Mouse (Mus musculus) intestine, embryonic 14.5 days (tissue): ENCODE measurements at regions not wholly inside any gene's neighbourhood (a gene's known extent, or its start where the extent isn't known, plus 50 kb on each side); places are given as distances from the start of the nearest gene placed in this dataset.

ENCODE experiments used
- ATAC-seq: fragments of 200-750 bp; cut with Nextera tagmentation; replicated peaks from 2 replicates; pipeline ENCODE4 v1.8.0; 2017; ENCODE audit warnings: low read depth, moderate number of reproducible peaks, moderate TSS enrichment, moderate library complexity; ENCODE audit not compliant: low FRiP score, low TSS enrichment
- DNase-seq: peaks from one replicate; pipeline ENCODE4 v3.0.0-alpha.2; 2018; ENCODE audit warnings: low spot score
- H3K27ac ChIP-seq: fragments of 300-500 bp; sonication (generic); 2 replicates; pipeline ENCODE4 v1.5.1; 2014; ENCODE audit warnings: low read depth, mild to moderate bottlenecking, control low read depth
- H3K27me3 ChIP-seq: fragments of 300-500 bp; sonication (generic); replicated peaks from 2 replicates; pipeline ENCODE4 v1.6.1; 2014; ENCODE audit warnings: low read length, control low read depth; ENCODE audit not compliant: control insufficient read depth, insufficient read depth
- H3K36me3 ChIP-seq: fragments of 300-500 bp; sonication (generic); 2 replicates; pipeline ENCODE4 v1.6.1; 2014; ENCODE audit warnings: low read length, control low read depth; ENCODE audit not compliant: control insufficient read depth, insufficient read depth
- H3K4me1 ChIP-seq: fragments of 300-500 bp; sonication (generic); replicated peaks from 2 replicates; pipeline ENCODE4 v1.6.1; 2014; ENCODE audit warnings: low read length, control low read depth, mixed read lengths; ENCODE audit not compliant: control insufficient read depth, insufficient read depth
- H3K4me2 ChIP-seq: fragments of 300-500 bp; sonication (generic); 2 replicates; pipeline ENCODE4 v1.6.1; 2014; ENCODE audit warnings: low read length
- H3K4me3 ChIP-seq: fragments of 300-500 bp; sonication (generic); 2 replicates; pipeline ENCODE4 v1.5.1; 2014; ENCODE audit warnings: low read depth, low read length, control low read depth, mixed read lengths
- H3K9ac ChIP-seq: fragments of 300-500 bp; sonication (generic); 2 replicates; pipeline ENCODE4 v1.6.1; 2014; ENCODE audit warnings: mild to moderate bottlenecking, low read length
- H3K9me3 ChIP-seq: fragments of 300-500 bp; sonication (generic); 2 replicates; pipeline ENCODE4 v1.6.1; 2016; ENCODE audit warnings: low read length, control low read depth; ENCODE audit not compliant: control insufficient read depth
- WGBS: fragments of 180-500 bp; shearing (Covaris S2); extraction: QIAGEN DNeasy Blood & Tissue Kit; methylation state at CpG from one replicate; pipeline ENCODE4 v1.1.7; 2014; 5-methylcytosine and 5-hydroxymethylcytosine counted together

DNA sequence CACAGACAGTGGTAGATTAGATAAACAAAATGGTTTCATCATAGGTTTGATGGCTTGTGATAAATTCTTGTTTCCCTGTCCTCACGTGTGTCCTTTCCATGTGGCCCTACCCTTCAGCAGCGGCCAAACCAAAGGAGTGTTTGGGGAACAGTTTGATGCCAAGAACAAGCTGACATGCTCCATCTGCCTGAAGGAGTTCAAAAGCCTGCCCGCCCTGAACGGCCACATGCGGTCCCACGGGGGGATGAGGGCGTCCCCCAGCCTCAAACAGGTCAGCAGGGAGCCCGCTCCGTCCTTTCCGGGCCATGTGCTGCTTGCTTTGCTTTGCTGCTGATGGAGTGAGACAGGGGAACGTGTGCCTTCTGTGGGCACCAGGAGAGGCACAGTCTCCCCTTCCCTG, 51.0 kb upstream of the Mrps10 start:
- H3K36me3 ChIP-seq, result peaks cover 60% of the 10 kb centered on the region
- H3K4me3 ChIP-seq, result no peak overlapping the region
- no peak overlapping the region for H3K27ac ChIP-seq
- H3K9ac ChIP-seq, result no peak overlapping the region
- 91% methylated on average over 11 of the region's 11 CpGs for WGBS
- no peak for ATAC-seq
- H3K9me3 ChIP-seq, result no peaks in the 10 kb centered on the region
- no peak overlapping the region for H3K4me2 ChIP-seq
- DNase-seq, result no peak
- H3K27me3 ChIP-seq, result no peaks in the 10 kb centered on the region
- H3K4me1 ChIP-seq, result no peaks in the 10 kb centered on the region

DNA sequence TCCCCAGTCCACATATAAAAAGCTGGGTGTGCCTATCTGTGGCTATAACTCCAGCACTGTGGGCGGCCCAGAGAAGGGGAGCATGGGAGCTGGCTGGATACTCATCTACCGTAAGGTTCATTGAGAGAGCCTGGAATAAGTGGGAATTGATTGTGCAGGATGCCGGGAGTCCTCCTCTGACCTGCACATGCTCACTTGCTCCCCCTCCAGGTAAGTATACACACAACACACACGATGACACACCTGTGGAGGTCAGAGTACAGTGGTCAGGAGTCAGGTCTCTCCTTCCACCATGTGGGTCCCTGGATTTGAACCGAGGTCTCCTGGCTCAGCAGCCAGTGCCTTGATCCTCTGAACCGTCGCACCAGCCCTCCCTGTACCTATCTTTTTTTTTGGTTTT, 55.5 kb upstream of the Mrps10 start:
- Histone ChIP-seq H3K27ac (no peak overlapping the region), H3K4me2 (no peak overlapping the region), H3K4me1 (no peaks in the 10 kb centered on the region), H3K9ac (no peak overlapping the region), H3K36me3 (peaks cover 41% of the 10 kb centered on the region), H3K4me3 (no peak overlapping the region), H3K9me3 (no peaks in the 10 kb centered on the region), H3K27me3 (no peaks in the 10 kb centered on the region)
- DNase-seq, result no peak
- WGBS, result 95% methylated on average over 7 of the region's 7 CpGs
- no peak for ATAC-seq

DNA sequence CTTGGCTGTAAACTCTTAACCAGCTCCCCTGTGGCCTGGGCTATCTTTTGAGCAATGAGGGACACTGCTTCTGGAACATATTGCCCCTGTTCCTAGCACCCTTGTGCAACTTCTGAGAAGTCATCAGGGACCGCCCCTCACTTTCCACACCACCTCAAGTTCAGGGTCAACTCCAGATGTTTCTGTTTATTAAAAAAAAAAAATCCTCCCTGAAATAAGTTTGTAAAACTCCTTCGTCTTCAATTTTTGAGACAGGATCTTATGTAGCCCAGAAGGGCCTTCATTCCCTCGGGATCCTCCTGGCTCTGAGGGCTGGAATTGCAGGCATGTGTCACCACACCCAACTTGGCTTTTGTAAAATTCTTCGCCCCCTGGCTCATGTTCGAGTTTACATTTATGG, 57.4 kb upstream of the Mrps10 start:
- Histone ChIP-seq H3K9ac (no peak overlapping the region), H3K27ac (no peak overlapping the region), H3K4me1 (no peaks in the 10 kb centered on the region), H3K9me3 (no peaks in the 10 kb centered on the region), H3K4me3 (no peak overlapping the region), H3K27me3 (no peaks in the 10 kb centered on the region), H3K36me3 (peaks cover 25% of the 10 kb centered on the region), H3K4me2 (no peak overlapping the region)
- ATAC-seq (no peak), DNase-seq (no peak)
- 73% methylated on average over 5 of the region's 5 CpGs for WGBS

DNA sequence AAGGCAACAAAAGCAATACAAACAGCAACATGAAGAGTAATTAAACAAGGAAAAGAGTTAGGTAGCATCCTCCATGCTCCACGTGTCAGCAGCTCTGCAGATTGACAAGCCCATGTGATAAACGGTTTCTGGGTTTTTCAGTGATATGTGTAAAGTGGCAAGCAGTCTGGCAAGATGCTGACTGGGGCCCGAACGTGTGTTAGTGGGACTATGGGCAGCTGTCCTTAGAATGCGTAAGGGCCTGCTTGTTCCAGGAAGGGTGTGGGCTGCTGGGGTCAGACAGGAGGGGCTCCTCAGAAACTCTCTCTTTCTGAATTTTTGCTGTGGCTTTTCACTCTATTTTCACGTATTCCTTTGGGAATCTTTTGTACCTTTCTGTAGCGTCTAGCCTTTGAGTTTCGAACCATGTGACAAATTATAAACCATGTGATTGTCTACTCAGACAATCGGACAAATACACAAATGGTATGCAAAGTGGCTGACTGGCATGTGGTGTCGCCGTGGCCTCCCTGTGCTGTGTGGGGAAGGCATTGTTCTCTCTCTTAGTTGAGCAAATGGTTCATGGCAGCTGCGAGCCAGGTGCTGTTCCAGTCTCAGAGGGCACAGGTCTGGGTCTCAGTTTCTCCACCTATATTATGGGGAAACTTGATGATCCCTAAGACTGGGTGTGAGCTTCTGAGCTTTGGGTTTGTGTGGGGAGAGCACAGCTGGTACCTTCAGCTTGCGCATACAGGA, 62.5 kb upstream of the Mrps10 start:
- ATAC-seq (no peak), DNase-seq (no peak)

DNA sequence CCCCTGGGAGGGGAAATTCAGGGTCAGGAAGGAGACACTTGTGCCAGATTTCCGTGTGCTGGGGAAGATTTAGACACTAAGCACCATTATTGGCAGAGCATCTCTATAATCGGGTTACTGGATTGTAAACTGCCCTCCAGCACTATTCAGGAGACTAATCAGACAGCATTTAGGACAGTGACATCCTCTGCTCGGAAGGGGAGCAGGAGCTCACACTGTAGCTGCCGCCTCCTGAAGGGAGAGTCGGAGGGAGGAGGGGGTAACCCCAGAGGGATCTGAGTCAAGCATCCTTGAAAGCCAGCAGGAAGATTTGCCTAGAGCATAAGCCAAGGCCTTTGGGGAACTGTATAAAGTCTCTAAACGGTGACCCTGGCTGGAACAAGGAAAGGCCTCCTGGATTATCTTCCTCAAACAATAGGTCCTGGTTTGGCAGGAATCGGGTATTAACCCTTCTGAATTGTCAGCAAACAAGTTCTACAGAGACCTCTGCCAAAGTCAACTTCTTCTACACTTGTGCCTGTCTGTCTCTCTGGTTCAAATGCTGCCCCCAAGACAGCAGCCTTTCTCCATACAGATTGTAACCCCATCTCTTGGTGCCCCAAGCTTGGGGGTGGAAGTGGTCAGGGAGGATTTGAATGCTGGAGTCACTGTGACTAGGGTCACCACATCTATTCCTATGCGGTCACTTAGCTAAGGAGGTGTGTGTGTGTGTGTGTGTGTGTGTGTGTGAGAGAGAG, 64.1 kb upstream of the Mrps10 start:
- Histone ChIP-seq H3K9ac (no peak overlapping the region), H3K4me1 (peaks cover 9% of the 10 kb centered on the region), H3K27me3 (no peaks in the 10 kb centered on the region), H3K4me2 (no peak overlapping the region), H3K4me3 (no peak overlapping the region), H3K36me3 (no peaks in the 10 kb centered on the region), H3K9me3 (no peaks in the 10 kb centered on the region), H3K27ac (no peak overlapping the region)
- DNase-seq (no peak), ATAC-seq (no peak)
- 62% methylated on average over 8 of the region's 8 CpGs for WGBS

More for the DNA sequence above, 62.5 kb upstream of the Mrps10 start:
- 83% methylated on average over 13 of the region's 13 CpGs for WGBS
- Histone ChIP-seq H3K9ac (no peak overlapping the region), H3K9me3 (no peaks in the 10 kb centered on the region), H3K4me1 (peaks cover 8% of the 10 kb centered on the region), H3K4me2 (no peak overlapping the region), H3K27ac (no peak overlapping the region), H3K27me3 (no peaks in the 10 kb centered on the region), H3K4me3 (no peak overlapping the region), H3K36me3 (no peaks in the 10 kb centered on the region)

DNA sequence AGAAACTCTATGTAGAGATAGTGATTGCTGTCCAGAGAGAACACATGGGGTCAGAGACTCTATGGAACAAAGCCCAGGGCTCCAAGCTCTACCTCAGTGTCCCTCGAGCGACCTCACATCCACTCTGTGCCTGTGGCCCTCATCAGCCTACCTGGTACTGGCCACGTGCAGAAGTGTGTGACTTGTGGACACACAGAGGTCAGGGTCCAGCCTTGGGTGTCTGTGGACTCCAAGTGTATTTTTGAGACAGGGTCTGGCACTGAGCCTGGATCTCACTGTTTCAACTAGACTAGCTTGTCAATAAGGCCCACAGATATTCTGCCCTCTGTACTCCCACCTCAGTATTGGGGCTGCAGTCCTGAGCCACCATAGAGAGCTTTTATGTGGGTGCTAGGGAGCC, 65.1 kb upstream of the Mrps10 start:
- Histone ChIP-seq H3K27ac (no peak overlapping the region), H3K27me3 (no peaks in the 10 kb centered on the region), H3K4me2 (no peak overlapping the region), H3K4me1 (peaks cover 9% of the 10 kb centered on the region), H3K9ac (no peak overlapping the region), H3K9me3 (no peaks in the 10 kb centered on the region), H3K36me3 (no peaks in the 10 kb centered on the region), H3K4me3 (no peak overlapping the region)
- WGBS, result 93% methylated on average over 3 of the region's 3 CpGs
- ATAC-seq, result no peak
- DNase-seq, result no peak

DNA sequence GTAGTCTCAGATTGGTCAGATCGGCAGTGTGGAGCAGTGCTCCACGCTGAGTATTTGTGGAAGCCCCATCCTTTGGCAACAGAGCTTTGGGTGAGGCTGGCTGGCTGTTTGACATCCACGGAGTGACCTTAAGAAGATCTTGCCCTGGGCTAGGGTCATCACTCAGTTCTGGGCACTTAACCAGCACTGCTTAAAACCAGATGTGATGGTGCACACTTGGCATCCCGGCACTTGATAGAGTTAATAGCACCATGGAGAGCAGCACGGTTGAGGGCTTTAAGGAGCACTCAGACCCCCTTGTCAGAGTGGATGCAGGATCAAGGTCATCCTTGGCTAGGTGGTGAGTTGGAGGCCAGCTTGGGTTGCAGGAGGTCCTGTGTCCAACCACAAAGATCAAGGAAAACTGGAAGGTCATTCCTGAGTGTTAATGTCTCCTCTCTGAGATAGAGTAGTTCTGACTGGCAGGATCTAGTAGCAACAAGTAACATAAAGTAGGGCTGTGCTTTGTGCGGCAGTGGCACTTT, 70.2 kb upstream of the Mrps10 start:
- no peak for DNase-seq
- ATAC-seq, result no peak
- no peaks in the 10 kb centered on the region for H3K27me3 ChIP-seq
- H3K4me2 ChIP-seq, result no peak overlapping the region
- no peaks in the 10 kb centered on the region for H3K9me3 ChIP-seq
- no peak overlapping the region for H3K27ac ChIP-seq
- H3K4me3 ChIP-seq, result no peak overlapping the region
- H3K4me1 ChIP-seq, result peaks cover 29% of the 10 kb centered on the region
- no peaks in the 10 kb centered on the region for H3K36me3 ChIP-seq
- no peak overlapping the region for H3K9ac ChIP-seq
- WGBS, result 88% methylated on average over 6 of the region's 6 CpGs

DNA sequence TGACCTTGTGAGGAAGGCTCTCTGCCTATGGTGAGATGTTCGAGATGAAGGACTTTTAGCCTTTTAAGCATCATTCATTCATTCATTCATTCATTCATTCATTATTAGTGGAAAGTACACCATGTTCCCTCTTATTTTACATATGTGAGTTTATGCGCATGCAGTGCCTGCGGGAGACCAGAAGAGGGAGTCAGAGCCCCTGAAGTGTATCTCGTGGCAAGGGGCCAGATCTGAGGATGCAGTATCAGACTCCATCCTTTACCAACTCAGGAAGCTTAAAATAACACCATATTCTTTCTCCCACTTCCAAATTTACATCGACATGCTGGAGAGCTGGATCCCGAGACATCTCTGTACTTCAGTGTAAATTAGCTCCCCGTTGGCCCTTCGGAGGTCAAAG, 70.7 kb upstream of the Mrps10 start:
- H3K27me3 ChIP-seq, result no peaks in the 10 kb centered on the region
- H3K36me3 ChIP-seq, result no peaks in the 10 kb centered on the region
- H3K27ac ChIP-seq, result no peak overlapping the region
- H3K4me1 ChIP-seq, result peaks cover 32% of the 10 kb centered on the region
- H3K9me3 ChIP-seq, result no peaks in the 10 kb centered on the region
- no peak overlapping the region for H3K4me2 ChIP-seq
- no peak overlapping the region for H3K9ac ChIP-seq
- no peak overlapping the region for H3K4me3 ChIP-seq
- ATAC-seq, result no peak
- DNase-seq, result no peak
- 93% methylated on average over 8 of the region's 8 CpGs for WGBS
